Mouse (Mus musculus): ENCODE data around the gene Slc38a4.

Slc38a4 gene

DNA sequence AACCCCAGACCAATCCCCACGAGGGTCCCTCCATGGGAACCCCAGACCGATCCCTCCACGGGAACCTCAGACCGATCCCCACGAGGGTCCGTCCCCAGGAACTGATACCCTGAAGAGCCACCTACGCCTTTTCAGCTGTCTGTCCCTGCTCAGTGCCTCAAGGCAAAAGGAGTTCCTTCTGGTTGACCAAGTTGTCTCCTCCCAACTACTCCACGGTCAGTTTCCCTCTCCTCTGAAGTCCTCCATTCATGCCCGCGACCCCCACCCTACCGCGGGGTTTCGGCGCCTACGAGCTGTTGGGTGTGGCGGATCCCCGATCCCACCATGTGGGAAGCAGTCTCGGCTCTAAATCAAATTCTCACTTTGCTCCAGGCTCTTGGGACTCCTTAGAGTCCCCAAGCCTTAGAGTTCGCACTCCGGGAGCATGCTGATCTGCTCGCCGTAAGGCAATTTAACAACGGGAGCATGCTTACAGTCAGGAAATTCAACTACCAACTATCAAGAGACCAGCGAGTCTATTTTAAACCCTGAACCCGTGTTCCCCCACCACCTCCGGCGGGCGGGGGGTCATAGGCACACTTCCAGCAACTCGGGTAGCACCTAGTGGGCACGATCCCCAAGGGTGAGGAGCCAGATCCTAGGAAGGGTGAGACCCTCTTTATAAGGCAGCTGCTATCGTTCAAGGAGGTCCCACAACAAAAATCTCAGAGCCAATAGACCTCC, 828 bp downstream of the Slc38a4 start:
- DNase-seq (ENCODE audit: low read depth, low spot score), result peak; percentile 19

GRCm38 (mm10) chr15:97054131-97054530, 1.6 kb downstream of the Slc38a4 start:
- no peak for DNase-seq (ENCODE audit: low read depth, low spot score)

DNA sequence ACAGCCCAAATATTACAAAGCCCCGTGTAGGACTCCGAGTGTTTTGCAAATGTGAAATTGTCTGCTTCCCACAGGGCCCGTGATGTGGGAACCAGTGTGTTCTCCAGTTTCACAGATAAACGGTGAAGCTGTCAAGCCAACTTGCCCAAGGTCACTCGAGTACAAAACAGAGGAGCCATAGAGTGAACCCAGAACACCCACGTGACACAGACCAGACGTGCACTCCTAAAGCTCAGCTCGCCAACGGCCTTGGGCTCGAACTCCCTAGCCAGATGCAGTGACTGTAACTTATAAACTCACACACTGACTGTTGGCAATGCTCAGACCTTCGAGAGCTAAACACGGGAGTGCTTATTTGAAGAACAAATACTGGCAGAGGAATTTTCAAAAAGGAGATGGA, 5.3 kb downstream of the Slc38a4 start:
- no peak for DNase-seq (ENCODE audit: low read depth, low spot score)

DNA sequence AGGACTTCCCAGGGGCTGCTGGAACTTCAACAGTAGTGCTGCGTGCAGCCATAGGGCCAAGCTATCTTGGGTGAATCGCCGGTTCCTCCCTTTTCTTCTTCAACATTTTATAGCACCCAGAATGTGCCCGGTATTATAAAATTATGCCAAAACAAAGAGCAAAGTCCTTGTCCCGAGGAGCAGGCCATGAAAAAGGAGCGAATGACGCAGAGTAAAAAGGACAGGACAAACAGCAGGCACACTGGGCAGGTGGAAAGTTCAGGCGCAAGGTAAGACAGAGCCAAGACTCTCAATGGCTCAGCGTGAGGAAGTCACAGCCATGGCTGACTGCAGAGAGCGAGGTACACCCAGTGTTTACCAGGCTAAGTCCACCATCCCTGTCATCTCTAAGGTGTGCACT, 5.7 kb downstream of the Slc38a4 start:
- no peak for DNase-seq (ENCODE audit: low read depth, low spot score)

DNA sequence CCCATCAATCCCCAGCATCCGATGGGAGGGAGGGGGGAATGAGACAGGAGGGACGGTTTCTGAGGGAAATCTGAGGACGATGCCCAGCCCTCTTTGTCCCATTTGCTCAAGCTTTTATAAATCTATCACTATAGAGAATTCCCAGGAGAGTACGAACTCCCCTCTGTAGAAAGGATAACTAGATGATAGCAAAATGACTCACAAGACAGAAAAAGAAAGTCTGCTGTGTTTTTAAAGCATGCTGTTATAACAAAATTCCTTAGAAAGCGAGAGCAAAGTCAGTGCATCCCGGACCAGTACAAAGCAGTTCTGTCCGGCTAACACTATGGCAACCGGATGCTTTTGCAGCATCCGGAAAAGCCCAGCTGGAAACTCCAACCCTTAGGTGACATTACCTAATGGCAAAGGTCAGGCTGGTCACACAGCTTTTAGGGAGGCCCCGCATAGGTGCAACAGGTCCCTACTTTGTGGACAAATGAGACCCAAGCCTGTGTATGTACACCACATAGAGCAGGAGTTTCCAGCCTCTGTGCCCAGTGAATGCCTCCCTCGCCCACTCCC, 6.4 kb downstream of the Slc38a4 start:
- no peak for DNase-seq (ENCODE audit: low read depth, low spot score)

DNA sequence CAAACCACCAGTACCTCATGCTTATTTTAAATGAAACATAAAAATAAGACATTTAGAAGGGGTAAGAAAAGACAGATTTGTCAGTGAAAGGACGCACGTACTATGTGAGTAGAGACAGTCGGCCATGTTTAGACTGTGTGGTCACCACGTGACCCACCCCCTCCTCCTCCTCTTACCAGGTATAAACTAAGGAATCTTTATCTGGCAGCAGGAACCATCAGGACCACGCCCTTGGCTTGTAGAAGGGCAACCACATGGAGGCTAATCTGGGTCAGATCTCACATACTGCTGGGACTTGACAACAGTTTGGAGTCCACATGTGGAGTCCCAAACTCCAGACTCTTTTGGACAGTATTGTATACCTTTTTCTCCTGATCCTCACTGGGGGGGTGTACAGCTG, 7.5 kb downstream of the Slc38a4 start:
- no peak for DNase-seq (ENCODE audit: low read depth, low spot score)

GRCm38 (mm10) chr15:97043921-97044320, 11.8 kb downstream of the Slc38a4 start:
- DNase-seq (ENCODE audit: low read depth, low spot score), result no peak

DNA sequence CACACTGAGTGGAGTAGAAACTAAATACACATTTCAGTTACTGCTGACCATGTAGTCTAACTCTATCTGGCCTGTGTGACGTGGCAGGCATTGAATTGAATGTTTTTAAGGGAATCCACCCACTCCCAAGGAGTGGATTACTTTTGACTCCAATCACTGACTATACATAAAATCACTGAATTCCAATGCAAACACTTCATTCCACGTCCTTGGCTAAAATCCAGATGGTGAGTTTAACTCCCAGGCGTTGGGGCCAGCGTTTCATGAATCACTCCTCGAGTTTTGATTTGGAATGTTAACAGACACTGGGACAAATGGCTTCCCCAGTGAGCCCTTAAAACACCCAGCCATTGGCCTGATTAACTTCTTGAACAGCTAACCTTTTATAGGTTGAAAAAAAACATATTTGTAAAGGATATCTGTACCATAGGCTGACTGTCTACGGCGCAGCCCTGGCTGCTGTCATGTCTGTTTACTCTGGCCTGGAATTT, 13.7 kb downstream of the Slc38a4 start:
- DNase-seq (ENCODE audit: low read depth, low spot score), result no peak

DNA sequence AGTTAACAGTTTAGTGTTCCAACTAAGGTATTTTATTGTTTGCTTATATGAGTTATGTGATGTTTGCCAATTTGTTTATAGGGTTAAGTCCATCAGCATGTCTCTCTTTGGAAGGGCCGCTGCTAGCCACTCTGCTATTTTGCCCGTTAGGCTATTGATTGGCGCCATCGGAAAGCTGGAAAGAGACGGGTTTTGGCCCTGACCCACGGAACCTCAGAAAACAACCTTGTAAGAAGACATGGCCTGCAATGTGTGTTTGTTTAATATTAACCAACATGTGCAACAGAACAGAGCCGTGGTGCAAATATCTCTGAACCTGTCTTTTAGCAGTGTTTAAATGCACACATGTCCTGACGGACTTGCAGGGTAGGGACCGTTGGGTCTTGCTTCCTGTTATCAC, 14.6 kb downstream of the Slc38a4 start:
- DNase-seq (ENCODE audit: low read depth, low spot score), result no peak

- DNase-seq (ENCODE audit: low read depth, low spot score), result no peak
These were observed 18.0 kb downstream of the Slc38a4 start for GRCm38 (mm10) chr15:97037710-97038109.

DNA sequence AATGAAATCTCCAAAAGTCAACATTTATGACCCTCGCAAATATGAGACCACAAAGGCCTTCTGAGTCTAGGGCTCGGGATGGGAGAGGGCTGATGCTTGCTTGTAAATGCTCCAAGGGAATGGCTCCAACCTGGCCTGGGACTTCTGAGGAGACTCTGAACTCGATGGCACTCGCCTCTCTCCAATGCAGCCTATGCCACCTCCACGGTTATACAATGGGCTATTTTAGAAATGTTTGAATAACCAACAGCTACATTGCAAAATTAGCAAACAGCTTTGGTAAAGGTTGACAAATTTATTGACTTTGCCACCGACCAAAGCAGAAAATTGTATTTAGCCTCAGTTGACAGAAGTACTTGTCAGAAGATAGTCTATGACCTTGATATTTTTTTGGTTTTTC, 19.9 kb downstream of the Slc38a4 start:
- no peak for DNase-seq (ENCODE audit: low read depth, low spot score)

DNA sequence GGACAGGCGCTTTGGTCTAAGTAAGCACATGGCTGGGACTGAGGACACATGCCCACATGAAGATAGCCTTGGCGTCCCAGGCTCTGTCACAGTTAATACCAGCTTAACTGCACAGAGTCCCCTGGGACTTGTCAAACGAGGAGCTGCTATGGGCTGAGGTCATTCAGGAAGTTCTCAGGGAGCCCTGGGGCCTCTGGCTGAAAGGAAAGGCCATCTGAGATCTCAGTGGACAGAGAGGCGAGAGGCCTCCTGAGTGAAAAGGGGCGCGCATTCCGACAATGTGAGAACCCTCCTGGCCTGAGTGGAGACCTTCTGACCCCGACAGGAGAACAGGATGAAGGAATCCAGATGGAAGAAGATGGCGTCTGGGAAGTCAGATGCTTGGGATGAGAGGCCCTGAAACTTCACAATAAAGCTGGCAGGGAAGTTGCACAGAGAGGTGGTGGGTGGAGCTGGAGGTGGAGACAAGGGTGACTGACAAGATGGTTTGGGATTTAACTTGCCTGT, 22.2 kb downstream of the Slc38a4 start:
- peak; percentile 27 for DNase-seq (ENCODE audit: low read depth, low spot score)

DNA sequence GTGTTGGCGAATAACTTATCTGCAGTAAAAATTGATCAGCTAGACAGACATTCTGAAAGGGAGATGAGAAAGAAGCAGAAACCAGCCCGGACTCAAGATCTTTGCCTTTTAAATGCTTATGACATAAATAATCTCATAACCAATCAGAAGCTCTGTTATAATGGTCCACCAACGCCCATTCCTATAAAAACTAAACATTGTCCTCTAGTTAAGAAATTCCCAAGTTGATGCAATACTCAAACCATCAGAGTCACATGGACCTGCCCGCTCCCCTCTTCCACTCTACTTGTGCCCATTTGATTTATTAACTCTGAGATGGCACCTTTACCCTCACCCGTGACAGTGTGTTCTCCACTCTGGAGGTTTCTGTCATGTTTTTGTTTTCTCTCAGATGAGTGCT, 23.9 kb downstream of the Slc38a4 start:
- DNase-seq (ENCODE audit: low read depth, low spot score), result no peak

DNA sequence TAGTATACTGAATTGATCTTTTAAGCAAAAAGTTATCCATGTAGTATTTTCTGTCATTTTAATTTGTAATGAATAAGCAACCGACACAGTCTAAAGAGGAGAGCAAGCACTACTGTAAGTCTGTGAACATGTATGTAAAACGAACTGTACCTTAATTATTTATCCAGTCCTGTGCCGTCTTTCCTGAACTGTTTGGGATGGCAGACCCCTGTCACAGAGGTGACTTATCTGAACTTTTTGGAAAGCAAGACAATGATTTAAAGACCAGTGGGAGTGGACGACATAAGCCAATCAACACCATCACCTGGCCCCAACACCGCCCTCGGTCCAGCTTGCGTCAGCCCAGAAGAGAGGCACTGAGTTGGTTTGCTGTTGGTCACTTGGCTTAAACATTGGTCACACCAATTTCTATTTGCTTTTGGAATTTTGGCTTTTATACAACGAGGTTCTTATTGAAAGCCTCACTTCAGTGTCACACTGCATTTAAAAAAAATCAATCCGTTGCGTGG, 24.7 kb downstream of the Slc38a4 start:
- no peak for DNase-seq (ENCODE audit: low read depth, low spot score)

DNA sequence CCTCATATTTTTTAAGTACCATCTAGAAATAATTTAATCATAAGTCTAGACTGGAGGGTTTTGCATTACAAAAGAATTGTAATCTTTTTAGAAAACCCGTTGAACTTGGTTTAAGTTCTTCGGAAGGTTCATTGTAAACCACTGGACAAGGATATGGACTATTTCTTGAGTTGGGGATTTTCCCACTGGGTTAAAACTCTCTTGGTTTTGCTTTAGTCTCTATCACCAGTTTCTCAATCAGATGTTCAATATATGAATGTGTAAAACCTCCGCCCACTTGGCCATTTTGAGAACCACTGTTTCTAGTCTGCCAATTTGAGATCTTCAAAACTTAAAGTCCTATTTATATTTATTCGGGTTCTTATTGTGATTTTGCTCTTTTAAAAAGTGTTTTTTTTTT, 25.6 kb downstream of the Slc38a4 start:
- DNase-seq (ENCODE audit: low read depth, low spot score), result no peak

DNA sequence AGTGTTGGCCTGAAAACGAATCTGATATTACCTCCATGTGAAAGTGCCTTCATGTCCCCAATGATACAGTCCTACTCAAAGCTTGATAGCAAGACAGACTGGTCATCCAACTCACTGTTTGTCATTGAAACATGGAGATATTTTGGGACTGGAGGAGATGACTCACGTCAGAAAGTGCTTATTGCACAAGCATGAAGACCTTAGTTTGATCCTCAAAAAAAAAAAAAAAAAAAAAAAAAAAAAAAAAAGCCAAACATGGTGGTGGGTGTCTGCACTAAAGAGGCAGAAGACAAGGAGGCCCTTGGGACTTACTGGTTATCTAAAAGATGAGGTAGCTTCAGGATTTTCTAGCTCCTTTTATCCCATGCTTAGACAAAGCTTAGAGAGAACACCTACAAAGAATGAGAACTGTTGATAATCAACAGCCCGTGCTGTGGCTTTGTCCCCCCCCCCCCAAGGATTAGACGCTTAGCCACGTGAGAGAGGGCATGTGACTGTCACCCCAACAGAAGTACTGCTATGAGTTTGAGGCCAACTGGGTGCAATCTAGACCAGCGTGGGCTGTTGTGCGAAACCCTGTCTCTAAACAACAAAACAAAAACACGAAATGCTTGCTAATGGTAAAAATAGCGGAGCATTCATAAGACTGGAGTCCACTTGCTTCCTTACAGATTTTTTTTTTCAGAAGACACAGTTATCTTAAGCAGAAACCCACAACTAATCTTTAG, 26.5 kb downstream of the Slc38a4 start:
- DNase-seq (ENCODE audit: low read depth, low spot score), result no peak

- no peak for DNase-seq (ENCODE audit: low read depth, low spot score)
These were observed 27.1 kb downstream of the Slc38a4 start for GRCm38 (mm10) chr15:97028651-97029050.

GRCm38 (mm10) chr15:97028046-97028634, 27.6 kb downstream of the Slc38a4 start:
- no peak for DNase-seq (ENCODE audit: low read depth, low spot score)

DNA sequence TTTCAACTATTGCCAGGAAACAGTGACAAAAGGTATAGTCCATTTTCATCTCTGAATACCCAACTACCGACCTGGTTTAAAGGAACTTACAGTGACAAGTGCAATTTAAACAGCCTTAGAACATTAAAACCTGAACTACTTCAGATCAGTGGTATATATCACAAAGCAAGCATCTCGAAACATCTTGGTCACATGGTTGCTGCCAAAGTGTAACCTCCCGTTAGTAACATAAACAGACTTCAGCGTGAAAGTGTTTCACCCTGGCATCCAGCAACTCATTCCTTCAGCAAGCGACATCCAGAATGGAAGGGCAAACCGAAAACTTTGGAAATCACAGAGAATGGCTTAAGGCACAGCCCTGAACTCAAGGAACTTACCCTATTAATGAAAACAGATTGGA, 29.1 kb downstream of the Slc38a4 start:
- DNase-seq (ENCODE audit: low read depth, low spot score), result no peak

GRCm38 (mm10) chr15:97022764-97023163, 33.0 kb downstream of the Slc38a4 start:
- DNase-seq (ENCODE audit: low read depth, low spot score), result no peak

DNA sequence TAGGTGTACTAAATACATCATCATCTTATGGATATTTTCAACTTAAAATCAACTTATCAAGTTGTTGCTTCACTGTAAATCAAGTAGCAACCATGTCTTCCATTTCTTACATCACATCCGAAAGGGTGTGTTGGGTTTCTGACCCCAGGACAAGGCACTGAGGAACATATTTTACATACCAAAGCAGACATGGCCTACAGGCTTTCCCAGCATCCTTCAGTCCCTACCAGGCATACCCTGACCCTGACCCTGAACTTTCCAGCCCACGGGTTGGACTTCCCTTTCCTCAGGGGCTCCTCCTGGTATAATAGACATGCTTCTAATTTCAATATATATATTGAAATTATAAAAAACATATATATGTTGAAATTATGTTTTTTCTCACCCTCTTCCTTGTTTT, 33.5 kb downstream of the Slc38a4 start:
- no peak for DNase-seq (ENCODE audit: low read depth, low spot score)

DNA sequence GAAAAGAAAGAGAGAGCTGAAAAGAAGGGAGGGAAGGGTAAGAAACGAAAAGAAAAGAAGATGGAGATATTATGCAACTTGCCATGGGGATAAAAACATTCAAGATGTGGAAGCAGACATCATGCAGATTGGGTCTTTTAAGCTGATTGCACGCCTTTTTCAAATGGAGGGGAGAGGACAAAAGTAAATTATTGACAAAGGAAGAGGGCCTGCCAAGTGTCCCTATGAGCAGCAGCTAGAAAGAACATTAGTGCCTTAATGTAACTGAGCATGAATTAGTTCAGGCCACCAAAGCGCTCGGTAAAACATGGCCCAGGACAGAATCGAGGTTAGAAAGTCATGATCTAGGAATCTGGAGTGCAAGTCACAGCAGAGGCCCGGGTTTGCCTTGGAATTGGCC, 35.5 kb downstream of the Slc38a4 start:
- no peak for DNase-seq (ENCODE audit: low read depth, low spot score)
